Mouse (Mus musculus) neural tube, embryonic 11.5 days (tissue): ENCODE results near the gene Myof. TPM values are rescaled to one million over a fixed set of nuclear protein-coding genes. Genes with fewer than 3 reads are reported as not detected.

Experiments used
- polyA plus RNA-seq: library from polyadenylated mRNA; unstranded; fragments of >200 nt; fragmentation: Nextera tagmentation; extraction: Ambion mirVana; gene quantifications from 2 replicates; pipeline ENCODE4 v1.2.1, GENCODE M21; 2014

Myof gene
- polyA plus RNA-seq, 1 experiment from 2014 or later = 2.1 TPM

Other genes with a start within 250 kb of the Myof start
- gene Cep55, start 11.4 kb upstream of the Myof start, polyA plus RNA-seq = 40.8 and 44.6 TPM in 2 replicates
- not detected in 2 replicates for gene Ffar4, start 53.5 kb upstream of the Myof start, polyA plus RNA-seq
- gene Rbp4, start 81.7 kb upstream of the Myof start, polyA plus RNA-seq = 2.1 and 3.2 TPM in 2 replicates
- not detected in 2 replicates for gene Pde6c, start 89.2 kb upstream of the Myof start, polyA plus RNA-seq
- gene Fra10ac1, start 180.6 kb upstream of the Myof start, polyA plus RNA-seq = 38.5 and 40.3 TPM in 2 replicates
- 0.40 and 0.70 TPM in 2 replicates for gene Lgi1, start 221.0 kb upstream of the Myof start, polyA plus RNA-seq